Mouse (Mus musculus) intestine, postnatal 0 days (tissue): Measurements from ENCODE around the gene Trpm7. TPM values are rescaled to one million over a fixed set of nuclear protein-coding genes. Genes with fewer than 3 reads are reported as not detected.
A peak's percentile ranks its signal among the peaks of the same experiment; 100 is the strongest.

Experiments used
- ATAC-seq: fragments of 200-750 bp; cut with Nextera tagmentation; 2 replicates; pipeline ENCODE4 v1.8.0; 2017; ENCODE audit warnings: mild to moderate bottlenecking, moderate TSS enrichment, moderate library complexity
- H3K27ac ChIP-seq: fragments of 300-500 bp; sonication (generic); 2 replicates; pipeline ENCODE4 v1.5.1; 2014; ENCODE audit warnings: mild to moderate bottlenecking, low read depth, low read length, moderate library complexity
- H3K27me3 ChIP-seq: fragments of 300-500 bp; sonication (generic); replicated peaks from 2 replicates; pipeline ENCODE4 v1.6.1; 2014; ENCODE audit warnings: low read length, mixed read lengths; ENCODE audit not compliant: control insufficient read depth, insufficient read depth
- H3K36me3 ChIP-seq: fragments of 300-500 bp; sonication (generic); 2 replicates; pipeline ENCODE4 v1.6.1; 2014; ENCODE audit warnings: mild to moderate bottlenecking, moderate library complexity; ENCODE audit not compliant: control insufficient read depth, insufficient read depth
- H3K4me1 ChIP-seq: fragments of 300-500 bp; sonication (generic); replicated peaks from 2 replicates; pipeline ENCODE4 v1.6.1; 2014; ENCODE audit warnings: antibody characterized with exemption, low read length, mixed read lengths; ENCODE audit not compliant: control insufficient read depth, insufficient read depth
- H3K4me2 ChIP-seq: fragments of 300-500 bp; sonication (generic); replicated peaks from 2 replicates; pipeline ENCODE4 v1.6.1; 2014; ENCODE audit warnings: low read depth, mild to moderate bottlenecking, moderate library complexity
- H3K4me3 ChIP-seq: fragments of 300-500 bp; sonication (generic); 2 replicates; pipeline ENCODE4 v1.5.1; 2014; ENCODE audit warnings: low read depth, low read length
- H3K9ac ChIP-seq: fragments of 300-500 bp; sonication (generic); 2 replicates; pipeline ENCODE4 v1.6.1; 2014; ENCODE audit warnings: mild to moderate bottlenecking, low read depth, low read length
- H3K9me3 ChIP-seq: fragments of 300-500 bp; sonication (generic); 2 replicates; pipeline ENCODE4 v1.6.1; 2016; ENCODE audit warnings: mixed run types; ENCODE audit not compliant: control insufficient read depth
- CTCF ChIP-seq: sonication (generic); IDR thresholded peaks from 2 replicates; pipeline ENCODE4 v1.5.1; 2016; ENCODE audit warnings: low read depth, mild to moderate bottlenecking, control low read depth, antibody characterized with exemption, moderate library complexity
- WGBS: fragments of 180-500 bp; shearing (Covaris S2); extraction: QIAGEN DNeasy Blood & Tissue Kit; methylation state at CpG from one replicate; pipeline ENCODE4 v1.1.7; 2014; 5-methylcytosine and 5-hydroxymethylcytosine counted together
- polyA plus RNA-seq: library from polyadenylated mRNA; unstranded; fragments of >200 nt; fragmentation: Nextera tagmentation; extraction: Ambion mirVana; gene quantifications from 2 replicates; pipeline ENCODE4 v1.2.1, GENCODE M21; 2015

Trpm7 gene
- polyA plus RNA-seq, 1 experiment from 2014 or later = 35.3 TPM

DNA sequence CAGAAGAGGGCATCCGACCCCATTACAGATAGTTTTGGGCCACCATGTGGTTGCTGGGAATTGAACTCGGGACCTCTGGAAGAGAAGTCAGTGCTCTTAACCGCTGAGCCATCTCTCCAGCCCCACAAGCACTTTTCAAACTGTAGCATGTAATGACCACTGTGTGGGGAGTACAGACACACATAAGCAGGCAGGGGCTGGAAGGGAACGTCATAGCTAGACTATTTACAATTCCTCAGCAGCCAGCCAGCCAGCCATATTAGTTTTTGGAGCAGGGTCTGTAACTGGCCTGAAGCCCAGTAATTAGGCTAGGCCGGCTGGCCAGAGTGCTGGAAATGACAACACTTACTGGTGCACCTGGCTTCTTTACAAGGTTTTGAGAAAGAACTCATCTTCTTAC lies 77.6 kb downstream of the Trpm7 start:
- no peak overlapping the region for H3K4me3 ChIP-seq
- peaks cover 65% of the 10 kb centered on the region for H3K36me3 ChIP-seq
- 0 out of 2 replicates have a peak, but pooled peaks have one; percentile 1 for TF ChIP-seq CTCF
- no peaks in the 10 kb centered on the region for H3K9me3 ChIP-seq
- H3K27me3 ChIP-seq = no peaks in the 10 kb centered on the region
- H3K4me1 ChIP-seq = no peaks in the 10 kb centered on the region
- ATAC-seq = no peak
- 78% methylated on average over 5 of the region's 5 CpGs for WGBS
- H3K27ac ChIP-seq = no peak overlapping the region
- H3K4me2 ChIP-seq = no peak overlapping the region
- no peak overlapping the region for H3K9ac ChIP-seq

DNA sequence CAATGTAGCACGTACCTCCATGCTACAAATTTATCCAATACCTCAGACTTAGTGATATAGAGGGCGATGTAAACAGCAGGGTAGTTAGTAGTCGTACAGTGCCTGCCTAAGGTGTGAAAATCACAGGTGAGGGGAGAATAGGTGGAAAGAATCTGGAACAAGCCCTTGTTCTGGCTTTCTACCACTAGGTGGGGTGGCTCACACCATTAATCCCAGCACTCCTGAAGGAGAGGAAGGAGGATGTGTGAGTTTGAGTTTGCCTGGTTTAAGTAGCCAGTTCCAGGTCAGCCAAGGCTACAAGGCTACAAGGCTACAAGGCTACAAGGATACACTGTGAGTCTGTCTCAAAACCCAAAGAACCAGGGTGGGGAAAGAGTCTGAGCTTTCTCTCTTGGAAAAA lies 80.3 kb downstream of the Trpm7 start:
- no peaks in the 10 kb centered on the region for H3K4me1 ChIP-seq
- no peak overlapping the region for H3K4me2 ChIP-seq
- H3K9me3 ChIP-seq = no peaks in the 10 kb centered on the region
- WGBS = 79% methylated on average over 3 of the region's 3 CpGs
- H3K4me3 ChIP-seq = no peak overlapping the region
- no peak for ATAC-seq
- peaks cover 81% of the 10 kb centered on the region for H3K36me3 ChIP-seq
- TF ChIP-seq CTCF = peak; percentile 64
- no peak overlapping the region for H3K9ac ChIP-seq
- H3K27ac ChIP-seq = no peak overlapping the region
- H3K27me3 ChIP-seq = no peaks in the 10 kb centered on the region

DNA sequence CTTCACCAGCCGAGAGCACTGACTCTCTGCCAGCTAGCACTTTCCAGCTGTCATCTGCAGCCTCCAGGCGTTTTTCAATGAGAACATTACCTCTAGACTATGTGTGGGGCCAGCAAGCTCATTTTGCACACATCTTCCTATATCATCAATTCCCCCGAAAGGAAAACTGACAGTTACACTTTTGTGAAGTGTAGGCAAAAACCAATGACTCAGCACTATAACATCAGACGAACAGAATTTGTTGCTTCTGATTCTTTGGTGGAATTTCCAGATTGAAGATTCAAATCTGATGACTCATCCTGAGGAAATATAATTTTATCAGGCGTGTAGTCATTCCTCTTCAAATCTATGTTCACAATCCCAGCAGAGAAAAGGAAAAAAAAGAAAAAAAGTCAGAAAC lies 83.4 kb downstream of the Trpm7 start:
- Histone ChIP-seq H3K36me3 (peaks cover 60% of the 10 kb centered on the region), H3K27ac (no peak overlapping the region), H3K4me2 (no peak overlapping the region), H3K9ac (no peak overlapping the region), H3K4me3 (no peak overlapping the region), H3K4me1 (no peaks in the 10 kb centered on the region), H3K9me3 (no peaks in the 10 kb centered on the region), H3K27me3 (no peaks in the 10 kb centered on the region)
- 73% methylated on average over 5 of the region's 5 CpGs for WGBS
- no peak for ATAC-seq
- no peak for TF ChIP-seq CTCF

DNA sequence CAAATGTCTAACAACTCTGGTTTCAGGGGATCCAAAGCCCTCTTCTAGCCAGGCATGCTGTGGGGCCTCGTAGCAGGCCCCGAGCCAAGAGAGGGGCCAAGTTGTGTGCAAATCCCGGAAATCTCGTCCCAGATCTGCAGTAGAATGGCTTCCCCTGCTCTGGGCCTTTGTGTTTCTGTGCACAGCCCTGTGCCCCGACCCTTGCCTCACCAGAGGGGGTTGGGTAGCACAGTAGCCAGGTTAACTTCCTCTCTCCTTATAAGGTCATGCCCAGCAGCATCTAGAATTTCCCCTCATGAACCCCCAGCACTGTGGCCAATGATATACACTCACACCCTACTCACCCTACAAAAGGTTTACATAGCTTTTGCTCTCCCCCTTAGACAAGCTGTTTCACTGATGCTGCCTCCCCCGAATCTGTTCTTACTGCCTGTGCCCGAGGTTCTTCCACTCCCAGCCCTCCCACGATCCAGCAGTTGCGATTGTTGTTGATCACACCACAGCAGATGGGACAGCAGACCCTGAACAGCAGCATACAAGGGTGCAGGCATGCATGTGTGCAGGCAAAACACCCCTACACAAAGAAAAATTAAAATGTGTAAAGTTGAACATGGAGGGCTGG lies 88.2 kb downstream of the Trpm7 start:
- 45% methylated on average over 9 of the region's 9 CpGs for WGBS
- Histone ChIP-seq H3K4me3 (no peak overlapping the region), H3K4me1 (no peaks in the 10 kb centered on the region), H3K36me3 (peaks cover 26% of the 10 kb centered on the region), H3K4me2 (no peak overlapping the region), H3K27ac (no peak overlapping the region), H3K9ac (no peak overlapping the region), H3K27me3 (no peaks in the 10 kb centered on the region), H3K9me3 (no peaks in the 10 kb centered on the region)
- no peak for ATAC-seq
- no peak for TF ChIP-seq CTCF

DNA sequence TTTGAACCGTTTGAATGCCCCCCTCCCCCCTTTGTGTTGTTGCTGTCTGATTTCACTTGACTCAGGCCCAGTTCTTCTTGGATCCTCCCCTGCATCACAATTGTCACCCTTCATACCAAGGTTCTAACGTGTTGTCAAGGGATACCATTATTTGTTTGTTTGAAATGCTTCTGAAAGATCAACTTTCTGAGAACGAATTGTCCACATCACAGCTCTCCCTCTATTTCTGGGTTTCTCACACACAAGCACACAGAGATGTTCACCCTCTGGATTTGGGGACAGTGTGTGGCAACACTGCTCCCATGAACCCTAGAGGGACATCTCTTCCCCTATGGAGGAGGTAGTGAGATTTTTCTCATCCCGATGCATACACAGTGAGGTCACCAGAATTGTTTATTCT lies 92.7 kb downstream of the Trpm7 start, which contains the start of gene Usp50:
TSS of gene Usp50 (minus strand) at position 101 of the 400 bp plus-strand sequence.
- WGBS = 71% methylated on average over 4 of the region's 4 CpGs
- ATAC-seq = no peak

DNA sequence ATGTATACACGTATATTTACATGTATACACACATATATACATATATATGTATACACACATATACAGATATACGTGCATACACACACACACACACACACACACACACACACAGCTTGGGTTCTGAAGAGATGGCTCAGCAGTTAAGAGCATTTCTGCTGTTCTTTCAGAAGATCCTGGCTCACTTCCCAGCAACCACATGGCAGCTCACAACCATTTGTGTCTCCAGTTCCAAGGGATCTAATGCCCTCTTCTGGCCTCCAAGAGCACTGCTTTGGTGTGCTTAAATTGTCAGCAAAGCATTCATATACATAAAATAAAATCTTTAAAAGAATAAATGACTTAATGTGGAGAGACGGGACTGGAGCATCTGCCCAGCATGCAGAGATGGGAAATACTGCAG lies 93.6 kb downstream of the Trpm7 start:
- Histone ChIP-seq H3K27me3 (no peaks in the 10 kb centered on the region), H3K4me3 (no peak overlapping the region), H3K4me2 (no peak overlapping the region), H3K9me3 (no peaks in the 10 kb centered on the region), H3K4me1 (no peaks in the 10 kb centered on the region), H3K36me3 (no peaks in the 10 kb centered on the region), H3K27ac (no peak overlapping the region), H3K9ac (no peak overlapping the region)
- no peak for ATAC-seq
- TF ChIP-seq CTCF = peak; percentile 72
- WGBS = 65% methylated on average over 3 of the region's 3 CpGs

More for the DNA sequence above, 92.7 kb downstream of the Trpm7 start, which contains the start of gene Usp50:
- Histone ChIP-seq H3K9me3 (no peaks in the 10 kb centered on the region), H3K27ac (no peak within 1 kb of the TSS), H3K4me3 (no peak within 1 kb of the TSS), H3K4me1 (no peaks in the 10 kb centered on the region), H3K27me3 (no peaks in the 10 kb centered on the region), H3K4me2 (no peak within 1 kb of the TSS), H3K36me3 (no peaks in the 10 kb centered on the region), H3K9ac (no peak within 1 kb of the TSS)
- TF ChIP-seq CTCF = no peak
